Mouse (Mus musculus) neural tube, embryonic 12.5 days (tissue): Measurements from ENCODE around the gene Kcnip4. TPM values are rescaled to one million over a fixed set of nuclear protein-coding genes. Genes with fewer than 3 reads are reported as not detected.

Experiments
- ATAC-seq: fragments of 200-750 bp; cut with Nextera tagmentation; 2 replicates; pipeline ENCODE4 v1.8.0; 2017; ENCODE audit warnings: low read depth, mild to moderate bottlenecking, moderate TSS enrichment, moderate library complexity; ENCODE audit not compliant: low FRiP score
- H3K27ac ChIP-seq: fragments of 300-500 bp; sonication (generic); 2 replicates; pipeline ENCODE4 v1.5.1; 2016
- H3K27me3 ChIP-seq: fragments of 300-500 bp; sonication (generic); replicated peaks from 2 replicates; pipeline ENCODE4 v1.6.1; 2016; ENCODE audit warnings: mild to moderate bottlenecking
- H3K36me3 ChIP-seq: fragments of 300-500 bp; sonication (generic); 2 replicates; pipeline ENCODE4 v1.6.1; 2016; ENCODE audit warnings: mild to moderate bottlenecking
- H3K4me1 ChIP-seq: fragments of 300-500 bp; sonication (generic); 2 replicates; pipeline ENCODE4 v1.6.1; 2016
- H3K4me2 ChIP-seq: fragments of 300-500 bp; sonication (generic); replicated peaks from 2 replicates; pipeline ENCODE4 v1.6.1; 2016; ENCODE audit warnings: mild to moderate bottlenecking
- H3K4me3 ChIP-seq: fragments of 300-500 bp; sonication (generic); 2 replicates; pipeline ENCODE4 v1.5.1; 2016
- H3K9ac ChIP-seq: fragments of 300-500 bp; sonication (generic); 2 replicates; pipeline ENCODE4 v1.6.1; 2016; ENCODE audit warnings: mild to moderate bottlenecking
- H3K9me3 ChIP-seq: fragments of 300-500 bp; sonication (generic); 2 replicates; pipeline ENCODE4 v1.6.1; 2016; ENCODE audit warnings: mild to moderate bottlenecking
- WGBS: fragments of 180-500 bp; shearing (Covaris S2); methylation state at CpG from one replicate; pipeline ENCODE4 v1.1.7; 2016; 5-methylcytosine and 5-hydroxymethylcytosine counted together
- polyA plus RNA-seq: library from polyadenylated mRNA; unstranded; fragments of >200 nt; fragmentation: Nextera tagmentation; extraction: Ambion mirVana; gene quantifications from 2 replicates; pipeline ENCODE4 v1.2.1, GENCODE M21; 2016

Gene Kcnip4
- polyA plus RNA-seq, 1 experiment from 2014 or later, result 4.0 TPM

DNA sequence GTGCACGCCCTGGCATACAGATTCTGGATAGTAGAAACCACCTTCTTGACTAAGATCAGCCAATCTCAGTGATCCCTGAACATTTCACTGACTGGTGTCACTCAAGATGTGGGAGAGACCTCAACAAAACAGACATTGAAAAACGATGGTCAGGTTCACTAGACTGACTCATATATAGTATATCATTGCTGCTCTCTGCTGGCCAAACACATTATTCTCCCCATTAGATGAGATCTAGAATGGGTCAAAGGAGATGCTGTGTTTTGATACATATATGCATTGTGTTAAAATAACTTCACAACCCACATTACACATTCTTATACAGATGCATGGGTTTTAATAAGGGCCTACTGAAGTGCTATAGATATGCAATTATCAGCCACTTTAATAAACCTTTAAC is 787.1 kb downstream of the Kcnip4 start:
- no peaks in the 10 kb centered on the region for H3K36me3 ChIP-seq
- H3K4me3 ChIP-seq, result no peak overlapping the region
- H3K9ac ChIP-seq, result no peak overlapping the region
- no peak overlapping the region for H3K4me2 ChIP-seq
- no peaks in the 10 kb centered on the region for H3K4me1 ChIP-seq
- no peaks in the 10 kb centered on the region for H3K9me3 ChIP-seq
- H3K27ac ChIP-seq, result no peak overlapping the region
- H3K27me3 ChIP-seq, result no peaks in the 10 kb centered on the region
- 0 out of 2 replicates have a peak, but pooled peaks have one; percentile 37 for ATAC-seq
- 62% methylated on average over 2 of the region's 2 CpGs for WGBS

DNA sequence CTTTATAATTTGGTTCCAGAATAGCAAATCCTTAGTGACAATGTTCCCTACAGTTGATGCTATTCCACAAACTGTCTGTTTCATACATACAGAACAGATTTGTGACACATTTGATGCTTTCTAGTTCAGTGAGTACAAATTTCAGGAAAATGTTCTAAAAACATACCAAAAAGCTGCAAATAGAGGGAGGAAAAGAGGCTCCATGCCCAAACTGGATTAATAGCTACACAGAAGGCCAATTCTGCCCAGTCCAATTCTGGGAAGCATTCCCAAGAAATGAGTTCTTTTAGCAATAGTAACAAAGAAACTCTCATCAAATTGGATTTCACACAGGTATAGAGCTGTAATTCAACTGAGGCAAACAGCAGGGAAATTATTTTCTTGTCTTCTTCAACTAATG is 806.5 kb downstream of the Kcnip4 start:
- no peak for ATAC-seq
- Histone ChIP-seq H3K27ac (no peak overlapping the region), H3K27me3 (no peaks in the 10 kb centered on the region), H3K9ac (no peak overlapping the region), H3K4me3 (no peak overlapping the region), H3K9me3 (no peaks in the 10 kb centered on the region), H3K4me1 (no peaks in the 10 kb centered on the region), H3K36me3 (no peaks in the 10 kb centered on the region), H3K4me2 (no peak overlapping the region)

DNA sequence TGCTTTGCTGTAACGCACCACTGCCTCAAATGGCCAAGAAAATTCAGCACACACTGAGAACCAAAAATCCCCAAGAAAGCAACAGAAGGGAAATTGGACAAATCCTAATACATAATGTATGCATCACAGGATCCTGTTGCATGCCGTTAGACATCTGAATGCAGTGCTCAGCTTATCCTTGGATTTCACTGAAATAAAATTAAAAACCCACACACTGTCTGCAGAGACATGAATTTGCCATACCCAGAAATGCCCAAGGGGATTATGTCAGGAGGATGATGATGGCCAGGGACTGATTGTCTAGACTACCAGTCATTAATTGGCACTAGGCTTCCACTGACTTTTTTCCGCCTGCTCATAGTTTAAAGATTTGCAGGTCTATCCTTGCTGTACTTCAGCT is 818.7 kb downstream of the Kcnip4 start:
- Histone ChIP-seq H3K36me3 (no peaks in the 10 kb centered on the region), H3K27me3 (no peaks in the 10 kb centered on the region), H3K4me2 (no peak overlapping the region), H3K27ac (no peak overlapping the region), H3K9ac (no peak overlapping the region), H3K9me3 (no peaks in the 10 kb centered on the region), H3K4me1 (no peaks in the 10 kb centered on the region), H3K4me3 (no peak overlapping the region)
- whole genome bisulfite sequencing, result 87% methylated on average over 3 of the region's 3 CpGs
- ATAC-seq, result no peak

DNA sequence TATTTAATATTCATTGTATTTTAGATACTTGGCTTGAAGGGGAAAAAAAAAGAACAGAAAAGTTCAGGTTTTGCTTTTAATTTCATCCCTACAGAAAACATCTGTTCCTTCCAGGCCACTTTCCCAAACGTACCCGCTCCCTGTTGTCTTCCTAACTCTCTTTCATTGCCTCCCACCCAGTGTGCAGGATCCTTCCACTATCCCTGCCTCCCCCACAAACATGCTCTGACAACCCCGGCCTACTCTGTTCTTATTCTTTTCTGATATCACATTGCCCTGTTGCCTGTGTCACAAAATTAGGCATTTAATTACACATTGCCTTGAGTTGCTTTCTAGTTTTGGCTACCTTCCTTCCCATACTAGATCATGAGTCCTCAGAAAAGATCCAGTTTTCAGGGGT is 837.6 kb downstream of the Kcnip4 start:
- WGBS, result 81% methylated on average over 3 of the region's 3 CpGs
- Histone ChIP-seq H3K4me3 (no peak overlapping the region), H3K36me3 (no peaks in the 10 kb centered on the region), H3K4me2 (no peak overlapping the region), H3K4me1 (no peaks in the 10 kb centered on the region), H3K9me3 (no peaks in the 10 kb centered on the region), H3K9ac (no peak overlapping the region), H3K27me3 (no peaks in the 10 kb centered on the region), H3K27ac (no peak overlapping the region)
- no peak for ATAC-seq

DNA sequence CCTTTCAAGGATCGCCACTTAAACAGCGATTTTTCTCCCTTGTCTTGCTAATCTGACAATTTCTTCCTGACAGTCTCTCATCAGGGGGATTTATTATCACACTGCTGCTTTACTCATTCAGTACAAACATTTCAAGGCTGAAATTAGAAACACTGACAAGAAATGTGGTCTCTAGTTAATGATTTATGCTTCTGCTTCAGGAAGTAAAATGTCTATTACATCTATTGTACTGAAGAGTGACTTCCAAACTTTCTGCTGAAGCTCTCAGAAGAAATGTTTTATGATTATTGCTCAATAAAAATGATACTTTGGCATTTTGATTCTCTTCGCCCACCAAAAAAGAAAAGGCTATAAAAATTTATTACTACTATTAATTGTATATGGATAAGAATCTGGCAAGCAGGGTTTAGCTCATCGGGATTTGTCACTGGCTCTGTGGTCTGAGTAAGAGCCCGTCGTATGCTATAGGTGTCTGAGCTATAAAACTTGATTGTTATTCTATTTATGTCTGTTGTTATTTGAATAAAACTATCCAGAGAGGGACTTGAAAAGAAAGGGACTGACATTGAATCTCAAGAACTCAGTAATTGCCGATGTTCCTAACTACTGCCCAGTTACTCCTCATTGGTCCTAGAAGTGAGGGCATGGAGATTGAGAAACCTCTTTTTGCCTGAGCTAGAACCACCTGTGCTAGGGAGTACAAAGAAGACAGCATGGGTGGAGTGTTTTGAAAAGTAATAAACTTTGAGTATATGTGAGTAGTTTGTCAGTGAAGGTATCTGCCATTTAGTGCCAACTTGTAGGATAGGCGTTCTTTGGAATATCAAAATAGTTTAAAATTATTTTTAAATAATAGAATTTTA is 844.7 kb downstream of the Kcnip4 start:
- Histone ChIP-seq H3K36me3 (no peaks in the 10 kb centered on the region), H3K27ac (no peak overlapping the region), H3K4me3 (no peak overlapping the region), H3K27me3 (no peaks in the 10 kb centered on the region), H3K4me1 (no peaks in the 10 kb centered on the region), H3K9ac (no peak overlapping the region), H3K4me2 (no peak overlapping the region), H3K9me3 (no peaks in the 10 kb centered on the region)
- 69% methylated on average over 8 of the region's 8 CpGs for WGBS
- no peak for ATAC-seq

DNA sequence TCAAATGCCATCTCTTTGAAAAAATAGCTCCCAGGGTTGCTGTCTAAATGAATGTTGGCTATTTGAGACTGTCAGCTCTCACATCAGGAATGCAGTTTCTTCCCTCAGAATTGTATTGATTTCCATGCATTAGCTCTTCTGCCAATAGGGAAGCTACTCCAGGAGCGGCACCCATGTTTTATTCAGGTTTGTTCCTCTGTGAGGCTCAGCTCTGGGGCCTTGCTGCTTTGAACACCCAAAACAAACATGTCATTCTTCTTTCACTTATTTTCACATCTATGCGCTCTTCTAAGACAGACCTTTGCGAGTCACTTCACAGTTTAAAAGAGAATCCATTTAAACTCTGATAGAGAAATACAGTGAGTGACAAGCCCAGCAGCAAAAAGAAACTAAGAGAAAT is 862.2 kb downstream of the Kcnip4 start:
- no peak for ATAC-seq
- Histone ChIP-seq H3K27ac (no peak overlapping the region), H3K4me2 (no peak overlapping the region), H3K36me3 (no peaks in the 10 kb centered on the region), H3K9ac (no peak overlapping the region), H3K9me3 (no peaks in the 10 kb centered on the region), H3K4me3 (no peak overlapping the region), H3K27me3 (no peaks in the 10 kb centered on the region), H3K4me1 (no peaks in the 10 kb centered on the region)
- WGBS, result 88% methylated on average over 3 of the region's 3 CpGs

DNA sequence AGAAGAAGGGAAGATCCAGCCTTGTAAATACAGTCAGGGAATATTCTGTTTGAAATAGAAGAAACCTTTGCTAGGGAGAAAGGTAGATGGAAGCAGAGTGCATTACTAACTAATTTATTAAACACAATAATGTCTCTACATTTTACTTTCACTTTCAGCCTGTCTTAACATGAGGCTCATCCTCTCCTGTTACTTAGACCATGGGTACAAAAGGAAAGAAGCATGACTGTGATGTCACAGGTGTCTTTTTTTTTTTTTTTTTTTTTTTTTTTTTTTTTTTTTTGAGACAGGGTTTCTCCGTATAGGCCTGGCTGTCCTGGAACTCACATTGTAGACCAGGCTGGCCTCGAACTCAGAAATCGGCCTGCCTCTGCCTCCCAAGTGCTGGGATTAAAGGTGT is 864.7 kb downstream of the Kcnip4 start:
- no peak overlapping the region for H3K4me2 ChIP-seq
- no peaks in the 10 kb centered on the region for H3K4me1 ChIP-seq
- H3K9ac ChIP-seq, result no peak overlapping the region
- 87% methylated on average over 3 of the region's 3 CpGs for WGBS
- no peaks in the 10 kb centered on the region for H3K27me3 ChIP-seq
- H3K9me3 ChIP-seq, result no peaks in the 10 kb centered on the region
- no peaks in the 10 kb centered on the region for H3K36me3 ChIP-seq
- ATAC-seq, result no peak
- H3K4me3 ChIP-seq, result no peak overlapping the region
- H3K27ac ChIP-seq, result no peak overlapping the region

DNA sequence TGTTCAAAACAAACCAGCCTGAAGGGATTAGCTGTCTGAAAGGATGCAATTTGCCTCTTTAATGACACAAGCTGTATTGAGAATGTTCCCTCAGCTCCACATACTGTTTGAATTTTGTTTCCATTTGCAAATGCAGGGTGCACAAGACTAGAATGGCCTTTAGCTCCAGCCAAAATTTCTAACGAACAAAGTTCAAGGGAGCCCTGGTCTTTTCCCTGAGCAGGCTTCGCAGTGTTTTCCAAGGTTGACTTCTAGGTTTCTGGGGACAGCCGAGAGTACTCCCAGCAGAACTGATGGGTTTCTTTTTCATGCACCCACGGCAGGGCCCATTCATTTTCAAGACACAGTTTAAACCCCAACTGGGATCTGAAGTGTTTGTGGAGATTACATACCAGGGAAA is 874.2 kb downstream of the Kcnip4 start:
- no peak overlapping the region for H3K9ac ChIP-seq
- H3K36me3 ChIP-seq, result no peaks in the 10 kb centered on the region
- WGBS, result 68% methylated on average over 4 of the region's 4 CpGs
- no peaks in the 10 kb centered on the region for H3K27me3 ChIP-seq
- H3K27ac ChIP-seq, result no peak overlapping the region
- no peaks in the 10 kb centered on the region for H3K4me1 ChIP-seq
- no peaks in the 10 kb centered on the region for H3K9me3 ChIP-seq
- H3K4me2 ChIP-seq, result no peak overlapping the region
- no peak overlapping the region for H3K4me3 ChIP-seq
- ATAC-seq, result no peak

DNA sequence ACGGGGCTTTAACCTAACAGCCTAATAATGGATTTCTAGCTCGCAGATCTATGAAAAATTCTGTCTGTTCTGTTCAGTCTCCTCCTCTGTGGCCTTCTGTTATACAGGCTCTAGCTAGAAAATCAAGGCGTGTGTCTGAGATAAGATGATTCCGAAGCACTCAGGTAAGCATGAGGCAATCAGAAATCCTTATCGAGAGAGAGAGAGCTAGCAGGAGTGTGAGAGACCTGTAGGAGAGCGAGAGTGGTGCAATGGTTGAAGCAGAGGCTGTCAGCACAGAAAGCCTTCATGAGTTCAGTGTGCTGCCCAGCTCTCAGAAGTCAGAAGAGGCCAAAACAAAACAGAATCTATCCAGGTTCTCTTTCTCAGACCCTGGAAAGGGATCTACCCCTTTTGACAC is 888.0 kb downstream of the Kcnip4 start:
- no peak overlapping the region for H3K9ac ChIP-seq
- H3K4me1 ChIP-seq, result no peaks in the 10 kb centered on the region
- ATAC-seq, result no peak
- WGBS, result 88% methylated on average over 6 of the region's 6 CpGs
- H3K4me2 ChIP-seq, result no peak overlapping the region
- no peaks in the 10 kb centered on the region for H3K36me3 ChIP-seq
- no peaks in the 10 kb centered on the region for H3K27me3 ChIP-seq
- H3K9me3 ChIP-seq, result no peaks in the 10 kb centered on the region
- no peak overlapping the region for H3K4me3 ChIP-seq
- H3K27ac ChIP-seq, result no peak overlapping the region

DNA sequence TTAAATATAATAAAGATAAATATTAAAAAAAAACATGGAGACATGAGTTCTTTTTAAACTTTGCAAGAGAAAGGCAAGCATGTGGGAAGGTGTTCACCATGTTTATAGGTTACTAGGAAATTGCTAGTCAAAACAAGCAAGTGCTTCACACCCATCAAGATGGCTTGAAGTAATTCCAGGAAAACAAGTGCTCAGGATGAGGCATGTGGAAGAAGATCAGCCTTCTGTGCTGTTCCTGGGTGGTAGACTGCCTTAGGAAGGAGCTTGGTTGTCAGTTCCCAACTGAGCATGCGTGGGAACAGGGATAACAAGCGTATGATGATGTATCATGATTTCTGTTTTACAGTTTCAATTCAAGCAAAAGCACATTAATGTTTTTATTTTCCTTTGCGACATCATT is 891.1 kb downstream of the Kcnip4 start:
- H3K27me3 ChIP-seq, result no peaks in the 10 kb centered on the region
- no peak overlapping the region for H3K4me3 ChIP-seq
- no peak overlapping the region for H3K4me2 ChIP-seq
- no peak overlapping the region for H3K9ac ChIP-seq
- H3K36me3 ChIP-seq, result no peaks in the 10 kb centered on the region
- H3K27ac ChIP-seq, result no peak overlapping the region
- H3K9me3 ChIP-seq, result no peaks in the 10 kb centered on the region
- WGBS, result 87% methylated on average over 3 of the region's 3 CpGs
- no peak for ATAC-seq
- H3K4me1 ChIP-seq, result no peaks in the 10 kb centered on the region

DNA sequence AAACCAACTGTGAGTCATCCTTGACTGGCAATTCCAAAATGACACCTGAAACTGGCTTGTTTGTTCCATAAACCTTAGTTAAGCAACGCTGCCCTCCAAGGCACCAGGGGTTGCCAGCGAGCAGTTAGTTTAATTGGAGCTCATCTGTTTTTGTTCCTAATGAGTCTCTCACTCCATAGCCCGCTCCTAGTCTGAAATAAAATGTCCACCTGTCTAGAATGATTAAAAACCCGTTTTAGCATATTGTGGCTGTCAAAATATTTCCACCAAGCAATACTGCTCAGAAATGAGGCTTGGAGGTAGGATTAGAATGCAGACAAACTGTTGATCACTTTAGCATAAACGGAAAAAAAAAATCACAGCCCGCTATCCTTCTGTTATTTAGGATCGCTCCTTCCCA is 901.3 kb downstream of the Kcnip4 start:
- Histone ChIP-seq H3K4me1 (no peaks in the 10 kb centered on the region), H3K4me2 (no peak overlapping the region), H3K9me3 (no peaks in the 10 kb centered on the region), H3K27ac (no peak overlapping the region), H3K4me3 (no peak overlapping the region), H3K9ac (no peak overlapping the region), H3K27me3 (no peaks in the 10 kb centered on the region), H3K36me3 (no peaks in the 10 kb centered on the region)
- no peak for ATAC-seq
- WGBS, result 82% methylated on average over 7 of the region's 7 CpGs

DNA sequence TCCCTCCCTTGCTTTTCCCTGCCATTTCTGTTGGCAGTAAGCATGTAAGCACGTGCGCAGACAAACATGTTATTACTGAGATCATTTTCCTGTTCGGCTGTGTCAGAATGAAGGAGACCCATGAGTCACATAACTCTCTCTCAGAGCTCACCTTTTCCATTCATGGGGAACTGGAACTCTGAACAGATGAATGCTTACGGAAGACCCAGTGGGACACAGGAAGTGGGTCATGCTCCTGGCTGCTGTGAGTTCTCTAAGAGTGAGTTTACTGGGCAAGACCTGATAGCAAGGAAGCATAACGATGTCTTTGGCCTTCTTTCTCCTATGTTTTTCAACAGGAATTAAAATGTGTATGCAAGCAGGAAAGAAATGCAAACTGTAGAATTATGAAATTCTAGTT is 917.8 kb downstream of the Kcnip4 start:
- H3K27ac ChIP-seq, result no peak overlapping the region
- H3K9me3 ChIP-seq, result no peaks in the 10 kb centered on the region
- no peaks in the 10 kb centered on the region for H3K36me3 ChIP-seq
- H3K9ac ChIP-seq, result no peak overlapping the region
- ATAC-seq, result no peak
- H3K27me3 ChIP-seq, result no peaks in the 10 kb centered on the region
- WGBS, result 83% methylated on average over 5 of the region's 5 CpGs
- no peaks in the 10 kb centered on the region for H3K4me1 ChIP-seq
- H3K4me3 ChIP-seq, result no peak overlapping the region
- H3K4me2 ChIP-seq, result no peak overlapping the region

DNA sequence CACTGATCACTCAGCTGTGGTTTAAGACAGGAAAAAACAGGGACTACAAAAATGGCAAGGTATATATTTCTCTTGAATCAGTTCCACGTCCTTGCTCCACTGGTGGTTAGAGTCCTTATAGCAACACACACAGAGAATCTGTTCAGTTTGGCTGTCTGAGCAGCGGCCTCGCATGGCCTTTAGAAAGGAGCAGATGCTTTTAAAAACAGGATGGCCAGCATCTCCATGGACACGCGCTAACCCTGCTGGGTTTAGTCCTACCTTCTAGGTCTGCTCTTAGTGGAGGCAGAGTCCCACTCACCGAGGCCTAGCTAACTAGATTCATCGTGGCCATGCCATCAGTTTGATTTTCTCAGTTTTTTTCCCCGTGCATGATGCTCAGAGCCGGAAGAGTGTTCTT is 918.4 kb downstream of the Kcnip4 start:
- Histone ChIP-seq H3K27me3 (no peaks in the 10 kb centered on the region), H3K4me1 (no peaks in the 10 kb centered on the region), H3K9ac (no peak overlapping the region), H3K9me3 (no peaks in the 10 kb centered on the region), H3K4me2 (no peak overlapping the region), H3K36me3 (no peaks in the 10 kb centered on the region), H3K4me3 (no peak overlapping the region), H3K27ac (no peak overlapping the region)
- WGBS, result 93% methylated on average over 9 of the region's 9 CpGs
- ATAC-seq, result no peak
